Mouse (Mus musculus) retina, postnatal 7 days (tissue): ENCODE results near the gene Slc25a48.
A peak's percentile ranks its signal among the peaks of the same experiment; 100 is the strongest.

Experiments used
- DNase-seq: peaks from one replicate; pipeline ENCODE4 v3.0.0-alpha.2; 2012; ENCODE audit warnings: low read depth, low spot score

Gene Slc25a48

DNA sequence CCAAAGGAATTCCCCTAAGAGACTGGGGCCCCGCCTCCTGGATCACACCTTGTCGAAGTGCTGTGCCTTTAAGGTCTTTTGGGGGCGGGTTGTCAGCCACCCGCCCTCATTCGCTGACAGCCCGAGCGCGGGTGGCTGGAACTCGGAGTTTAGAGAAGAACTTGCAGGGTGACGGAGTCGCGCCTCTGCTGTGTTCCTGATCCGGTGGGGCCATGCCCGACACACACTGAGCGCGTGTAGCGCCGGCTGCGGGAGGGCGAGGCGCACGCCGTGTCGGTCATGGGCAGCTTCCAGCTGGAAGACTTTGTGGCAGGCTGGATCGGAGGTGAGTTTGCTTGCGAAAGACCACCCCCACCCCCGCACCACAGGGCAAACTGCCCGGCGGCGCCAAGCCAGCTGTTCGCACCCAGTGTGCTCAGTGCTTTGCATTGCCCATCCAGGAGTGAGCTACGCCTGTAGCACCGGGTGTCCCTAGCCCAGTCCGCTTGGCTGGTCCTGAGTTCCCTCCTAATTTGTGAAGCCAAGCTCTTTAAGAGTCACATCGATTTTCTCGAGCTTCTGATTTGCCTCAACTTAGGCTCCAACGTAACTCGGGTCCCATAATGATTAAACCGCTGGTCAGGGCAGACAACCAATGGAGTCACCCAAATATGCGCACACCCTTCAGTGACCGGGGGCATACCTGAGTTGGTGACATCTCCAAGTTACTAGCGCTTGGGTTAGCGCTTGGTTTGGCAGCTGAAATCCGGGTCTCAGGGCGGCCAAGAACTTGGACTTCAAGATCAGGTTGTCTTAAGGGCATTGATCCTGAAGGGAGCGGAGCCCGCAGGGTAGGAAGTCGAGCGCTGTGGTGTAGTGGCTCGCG is at the start of gene Slc25a48:
TSS of gene Slc25a48 (plus strand) at position 145 of the 865 bp plus-strand sequence.
- DNase-seq = no peak

DNA sequence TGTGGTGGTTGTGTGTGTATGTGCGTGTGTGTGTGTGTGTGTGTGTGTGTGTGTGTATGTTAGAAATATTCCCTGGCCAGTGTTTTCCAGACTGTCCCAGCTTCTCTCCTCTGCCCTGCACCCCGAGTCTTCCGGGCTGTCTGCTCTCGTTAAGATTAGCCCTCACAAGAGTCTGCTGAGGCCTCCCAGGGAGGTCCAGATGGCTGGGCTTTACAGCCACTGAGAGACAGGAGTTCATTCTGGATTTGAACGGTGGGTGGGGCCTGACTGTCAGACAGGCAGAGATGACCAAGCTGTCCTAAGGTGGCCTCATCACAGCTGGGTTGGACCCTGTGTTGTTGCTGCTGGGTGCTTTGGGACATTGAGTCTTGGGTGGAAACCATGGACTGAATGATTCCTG is 40.6 kb upstream of the Slc25a48 start:
- peak; percentile 39 for DNase-seq

DNA sequence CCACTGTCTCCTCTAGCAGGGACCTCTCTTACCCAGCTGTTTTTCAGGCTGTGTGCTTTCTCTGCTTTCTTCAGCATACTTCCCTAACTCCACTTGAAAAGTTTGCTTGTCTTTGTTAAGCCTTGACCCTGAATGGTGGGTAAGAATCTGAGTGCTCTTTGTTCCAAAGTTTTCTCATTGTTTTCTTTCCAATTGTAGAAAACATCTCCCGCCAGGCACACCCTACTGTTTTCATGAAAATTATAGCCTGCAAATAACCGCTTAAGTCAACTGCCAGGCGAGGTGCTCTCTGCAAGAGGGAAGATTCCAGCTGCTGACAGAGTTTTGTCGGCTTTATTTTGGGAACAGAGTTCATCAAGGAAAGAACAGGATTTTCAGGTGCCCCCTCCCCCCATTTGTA is 37.0 kb upstream of the Slc25a48 start:
- DNase-seq = no peak

DNA sequence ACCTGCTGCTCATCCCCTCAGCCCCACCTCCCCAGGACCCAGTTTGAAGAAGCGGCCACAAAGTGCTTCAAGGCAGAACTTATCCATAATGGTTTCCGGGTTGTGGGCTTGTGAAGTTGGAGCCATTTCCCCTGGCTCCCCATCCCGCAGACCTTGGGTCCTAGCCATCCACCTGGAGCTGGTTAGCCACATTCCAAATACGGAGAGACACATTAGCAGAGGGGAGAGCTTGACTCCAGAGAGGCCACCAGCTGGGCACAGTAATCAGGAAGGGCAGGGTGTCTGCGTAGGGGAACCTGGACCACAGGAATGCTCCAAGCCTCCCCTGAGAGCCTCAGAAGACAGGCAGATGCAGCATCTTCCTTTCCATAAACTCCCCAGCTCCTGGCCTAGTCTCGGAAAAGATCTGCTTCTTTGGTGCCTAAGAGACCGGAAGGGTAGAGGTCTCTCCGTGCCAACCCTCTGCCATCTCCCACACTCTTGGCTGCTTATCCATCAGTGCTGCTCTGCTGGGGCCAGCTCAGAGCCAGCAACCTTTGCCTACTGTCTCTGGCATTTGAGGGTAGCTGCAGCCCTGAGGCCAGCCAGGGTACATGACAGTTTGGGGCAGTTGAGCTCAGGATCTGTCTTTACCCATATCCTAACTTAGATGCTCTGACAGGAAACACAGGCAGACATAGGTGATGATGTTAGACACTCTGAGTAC is 34.6 kb upstream of the Slc25a48 start:
- no peak for DNase-seq

DNA sequence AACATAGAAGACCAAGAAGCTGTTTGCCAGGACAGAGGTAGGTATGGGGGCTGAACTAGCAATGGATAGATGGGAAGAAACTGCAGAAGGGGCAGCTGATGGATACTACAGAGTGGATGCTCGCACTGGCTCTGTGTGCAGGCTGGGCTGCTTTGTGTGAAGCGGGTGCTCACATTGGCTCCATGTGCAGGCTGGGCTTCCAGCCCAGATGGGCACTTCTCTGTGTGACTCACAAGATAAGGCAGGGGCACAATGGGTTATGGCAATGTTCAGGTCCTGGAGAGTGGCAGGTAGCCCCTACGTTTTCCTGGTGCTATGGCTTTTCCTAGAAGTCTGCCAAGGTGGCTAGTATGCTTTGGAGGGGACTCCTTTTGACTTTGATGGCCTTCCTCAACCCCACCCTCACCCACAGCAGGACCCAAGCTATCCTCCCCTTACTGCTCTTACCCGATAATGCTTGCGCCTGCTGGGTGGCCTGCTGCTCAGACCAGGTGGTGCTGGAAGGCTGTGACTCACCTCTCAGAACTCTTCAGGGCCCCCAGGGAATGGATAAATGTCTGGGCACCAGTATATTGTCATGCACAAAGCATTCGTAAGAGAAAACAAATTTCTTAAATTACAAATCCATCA is 33.5 kb upstream of the Slc25a48 start:
- DNase-seq = no peak

DNA sequence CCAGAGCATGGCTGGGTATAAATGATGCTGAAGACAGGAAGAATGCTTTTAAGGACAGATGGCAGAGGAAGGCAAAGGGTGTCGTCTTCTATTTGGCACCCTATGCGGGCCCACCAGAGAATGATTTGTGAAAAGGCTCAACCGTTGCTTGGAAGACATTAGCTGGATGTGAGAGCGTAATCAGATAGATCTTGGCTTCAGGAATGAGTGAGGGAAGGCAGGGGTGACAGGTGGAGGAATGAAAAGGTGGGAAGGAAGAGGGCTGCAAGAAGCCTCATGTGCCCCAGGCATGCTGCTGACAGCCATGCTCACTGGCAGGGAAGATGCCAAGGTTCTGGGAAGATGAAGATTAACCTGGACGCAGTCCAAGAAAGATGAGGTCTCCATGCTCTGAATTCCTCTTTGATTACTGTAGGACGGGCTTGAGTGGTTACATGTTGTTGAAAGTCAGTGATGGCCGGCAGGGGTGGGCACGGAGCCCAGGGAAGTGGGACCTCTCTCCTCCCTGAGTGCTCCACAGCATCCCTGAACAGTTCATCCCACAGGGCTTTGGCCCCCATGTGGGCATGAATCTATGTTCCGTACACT is 25.8 kb upstream of the Slc25a48 start:
- DNase-seq = no peak

DNA sequence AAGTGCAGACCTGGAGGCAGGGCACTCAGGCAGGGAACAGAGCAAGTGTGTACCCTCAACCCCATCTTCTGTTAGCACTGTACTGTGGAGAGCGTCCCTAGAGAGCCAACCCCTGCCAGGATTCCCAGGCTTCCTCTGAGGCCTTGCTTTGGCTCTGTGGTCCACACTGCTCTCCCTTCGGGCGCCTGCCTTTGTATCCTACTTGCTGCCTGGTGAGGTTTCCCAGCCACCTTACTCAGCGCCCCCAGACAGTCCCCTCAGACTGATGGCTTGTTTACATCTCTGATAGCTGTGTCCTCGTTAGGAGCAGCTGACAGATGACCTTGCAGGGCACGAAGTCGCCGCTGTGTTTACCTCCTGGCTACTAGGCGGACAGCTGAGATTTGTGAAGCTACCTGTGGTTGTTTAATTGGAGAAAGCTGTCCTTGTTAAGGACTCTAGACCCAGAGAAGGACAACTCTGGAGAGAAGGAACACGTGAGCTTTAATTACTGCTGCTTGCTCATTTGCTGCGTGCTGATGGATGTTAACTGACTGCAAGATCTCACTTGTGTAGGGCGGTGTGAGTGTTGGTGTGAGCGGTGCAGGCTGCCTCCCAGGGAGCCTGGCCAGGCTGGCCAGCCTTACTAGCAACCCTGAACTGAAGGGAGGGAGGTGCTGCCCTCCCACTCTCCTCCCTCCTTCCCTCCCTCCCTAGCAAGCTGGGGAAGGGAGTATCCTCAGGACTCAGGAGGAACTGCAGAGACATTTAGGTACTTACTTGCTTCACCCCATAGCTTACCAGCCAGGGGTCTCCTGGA is 19.3 kb upstream of the Slc25a48 start:
- DNase-seq = no peak

DNA sequence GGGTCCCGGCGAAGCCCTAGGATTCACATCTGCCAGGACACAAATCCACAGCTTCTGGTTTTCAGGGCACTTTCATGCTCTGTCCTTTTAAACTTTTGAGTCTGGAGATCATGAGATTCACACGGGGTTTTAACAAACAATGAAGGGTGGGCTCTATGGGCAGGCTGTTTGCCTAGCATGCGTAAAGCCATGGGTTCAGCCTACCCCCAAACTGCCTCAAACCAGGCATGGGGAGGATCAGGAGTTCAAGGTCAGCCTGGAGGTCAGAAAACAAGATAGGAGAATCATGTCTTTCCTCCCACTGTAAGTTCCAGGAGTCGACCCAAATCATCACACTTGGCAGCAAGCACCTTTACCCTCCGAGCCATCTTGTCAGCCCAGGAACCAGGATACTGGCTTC is 18.6 kb upstream of the Slc25a48 start:
- no peak for DNase-seq

DNA sequence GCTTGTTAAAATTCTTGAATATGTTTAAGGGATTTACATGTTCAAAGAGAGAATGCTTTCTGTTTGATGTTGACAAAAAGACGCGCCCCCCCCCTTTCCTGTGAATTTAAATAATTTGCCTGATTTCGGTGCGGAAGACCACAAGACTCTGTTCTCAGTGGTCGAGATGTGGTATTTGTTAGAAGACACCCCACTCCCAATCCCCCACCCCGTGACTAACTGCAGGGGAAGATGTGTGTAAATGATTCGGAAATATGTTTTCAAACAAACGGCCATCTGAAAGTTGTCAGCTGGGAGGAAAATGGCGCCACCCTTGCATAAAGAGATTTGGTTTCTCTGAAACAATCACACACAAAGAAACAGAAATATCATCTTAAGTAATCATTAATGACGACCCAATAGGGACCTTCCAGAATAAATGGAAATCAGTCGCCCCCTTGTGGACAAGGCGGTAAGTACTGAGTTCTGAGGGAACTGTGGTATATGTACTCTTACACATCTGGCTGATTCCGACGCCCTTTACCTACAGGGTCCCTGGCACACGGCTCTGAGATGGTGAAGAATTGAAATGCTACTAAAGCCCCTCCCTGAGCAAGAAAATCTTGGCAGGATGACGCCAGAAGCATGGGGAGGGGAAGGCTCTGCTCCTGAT is 16.0 kb upstream of the Slc25a48 start:
- peak; percentile 56 for DNase-seq

DNA sequence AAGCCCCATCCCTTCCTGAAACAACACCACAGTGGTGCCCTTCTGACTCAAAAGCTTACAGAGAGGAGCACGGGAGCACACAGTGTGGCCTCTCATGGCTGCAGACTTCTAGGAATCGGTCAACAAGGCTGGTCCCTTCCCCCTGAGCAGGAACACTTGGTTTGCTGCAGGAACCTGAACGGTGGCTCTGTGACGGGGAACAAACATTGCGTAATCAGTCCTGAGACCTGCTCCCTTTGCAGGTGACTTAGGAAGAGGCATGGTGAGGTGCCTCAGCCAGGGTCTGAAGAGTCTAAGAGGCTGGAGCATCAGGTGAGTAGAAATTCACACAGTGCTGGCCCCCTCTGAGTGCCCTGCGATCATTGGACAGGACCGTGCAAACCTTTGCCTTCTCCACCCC is 12.2 kb upstream of the Slc25a48 start:
- DNase-seq = no peak

DNA sequence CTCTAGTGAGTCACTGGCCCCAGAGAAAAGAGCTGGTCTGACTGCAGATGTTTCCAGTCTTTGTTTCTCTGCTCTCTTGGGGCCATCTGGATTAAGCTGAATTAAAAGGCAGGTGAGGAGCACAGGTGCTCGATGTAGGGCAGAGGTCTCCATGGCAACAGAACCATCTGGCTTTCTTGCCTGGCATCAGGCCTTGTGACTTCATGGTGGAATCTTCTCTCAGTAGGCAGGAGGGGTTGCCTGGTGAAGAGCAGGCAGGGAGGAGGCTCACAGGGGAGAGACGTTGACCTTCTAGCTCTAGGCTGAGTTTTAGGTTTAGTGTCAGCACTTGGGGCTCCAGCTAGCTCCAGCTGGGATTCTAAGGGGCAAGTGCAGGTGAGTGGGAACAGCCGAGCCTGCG is 11.8 kb upstream of the Slc25a48 start, which contains the start of gene Gm3045:
TSS of gene Gm3045 (plus strand) at position 230 of the 400 bp plus-strand sequence.
- DNase-seq = no peak

DNA sequence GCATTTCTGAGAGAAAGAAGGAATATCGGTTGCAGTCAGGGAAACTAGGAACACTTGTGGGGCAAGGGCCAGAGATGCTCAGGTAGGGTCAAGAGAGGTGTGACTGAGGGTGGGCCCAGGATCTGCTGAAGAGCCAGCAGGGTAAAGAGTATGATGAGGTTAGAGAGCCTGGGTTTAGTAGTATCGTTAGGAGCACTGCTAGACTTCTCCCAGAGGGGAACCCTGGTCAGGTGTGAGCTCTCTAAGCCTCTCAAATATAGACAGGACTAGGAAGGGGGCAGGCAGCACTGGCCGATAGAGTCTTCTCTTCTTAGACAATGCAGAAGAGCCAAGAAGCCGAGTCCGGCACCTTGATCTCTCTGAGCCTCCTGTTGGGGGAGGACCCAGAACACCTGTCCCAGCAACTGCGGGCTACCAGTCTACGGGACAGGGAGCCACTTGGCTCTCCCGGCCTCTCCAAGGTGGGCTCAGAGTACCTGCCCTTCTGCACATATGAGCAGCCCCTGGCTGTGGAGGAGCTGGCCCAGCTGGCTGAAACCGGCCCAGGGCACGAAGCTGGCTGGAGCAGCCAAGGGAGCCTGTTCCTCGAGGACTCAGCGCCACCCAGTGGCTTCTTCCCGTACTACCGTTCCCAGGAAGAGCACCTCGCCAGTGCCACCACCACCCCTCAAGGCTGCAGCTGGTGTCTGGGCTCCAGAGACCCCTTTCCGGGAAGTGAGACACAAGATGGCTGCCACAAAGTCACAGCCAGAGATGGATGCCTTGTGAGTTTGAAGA is 9.2 kb upstream of the Slc25a48 start:
- peak; percentile 65 for DNase-seq

DNA sequence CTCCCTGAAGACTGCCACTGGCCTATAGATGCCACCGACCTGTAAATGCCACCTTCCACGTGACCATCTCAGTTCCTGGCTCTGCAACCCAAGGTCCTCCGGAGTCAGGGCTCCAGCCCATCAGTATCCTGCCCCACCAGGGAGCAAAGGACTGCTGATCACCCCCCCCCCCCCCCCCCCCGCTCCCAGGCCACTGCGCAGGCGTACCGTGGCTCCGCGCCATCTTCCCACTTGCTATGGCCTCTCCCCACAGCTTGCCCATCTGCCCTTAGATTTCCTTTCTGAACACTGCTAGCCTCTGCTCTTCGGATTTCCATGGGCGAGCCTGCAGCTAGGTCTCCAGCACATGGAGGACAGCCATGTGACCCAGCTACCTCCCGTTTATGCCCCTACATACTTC is 5.7 kb upstream of the Slc25a48 start:
- no peak for DNase-seq

DNA sequence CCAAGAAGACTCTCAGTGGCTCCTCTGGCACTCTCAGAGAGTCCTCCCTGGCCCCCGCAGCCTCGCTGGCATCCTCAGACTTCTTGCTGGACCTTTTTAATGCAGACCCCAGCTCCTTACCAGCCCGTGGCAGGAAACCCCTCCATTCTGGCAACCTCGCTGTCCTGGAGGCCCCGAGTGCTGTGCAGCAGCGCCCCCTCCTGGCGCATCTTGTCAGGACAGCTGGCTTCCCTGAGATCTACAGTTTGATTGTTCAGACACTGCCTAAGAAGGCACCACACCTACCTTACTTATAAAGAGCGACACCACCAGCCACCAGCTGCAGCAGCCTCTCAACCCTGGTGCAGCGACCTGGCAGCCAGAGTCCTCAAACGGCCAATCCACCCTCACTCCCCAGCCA is 4.7 kb upstream of the Slc25a48 start:
- peak; percentile 56 for DNase-seq

DNA sequence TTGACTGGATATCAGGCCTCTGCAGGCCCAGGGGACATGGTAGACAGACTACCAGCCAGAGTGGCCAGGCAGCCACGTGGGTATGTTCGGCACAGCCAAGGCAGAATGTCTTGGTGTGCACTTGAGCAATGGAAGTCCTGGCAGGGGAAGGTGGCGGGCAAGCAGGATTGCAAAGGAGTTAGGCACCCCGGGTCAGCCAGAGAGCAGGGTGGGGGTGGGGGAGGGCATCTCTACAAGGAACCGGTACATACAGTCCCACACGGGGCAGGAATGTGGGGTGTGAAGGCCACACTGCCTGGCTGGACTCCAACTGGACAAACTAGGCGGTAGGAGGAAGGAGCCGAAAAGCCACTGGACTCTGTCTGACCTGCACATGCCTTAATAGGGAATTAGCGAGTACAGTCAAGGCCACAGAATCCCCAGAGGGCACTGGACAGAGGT is 3.8 kb upstream of the Slc25a48 start:
- DNase-seq = no peak

DNA sequence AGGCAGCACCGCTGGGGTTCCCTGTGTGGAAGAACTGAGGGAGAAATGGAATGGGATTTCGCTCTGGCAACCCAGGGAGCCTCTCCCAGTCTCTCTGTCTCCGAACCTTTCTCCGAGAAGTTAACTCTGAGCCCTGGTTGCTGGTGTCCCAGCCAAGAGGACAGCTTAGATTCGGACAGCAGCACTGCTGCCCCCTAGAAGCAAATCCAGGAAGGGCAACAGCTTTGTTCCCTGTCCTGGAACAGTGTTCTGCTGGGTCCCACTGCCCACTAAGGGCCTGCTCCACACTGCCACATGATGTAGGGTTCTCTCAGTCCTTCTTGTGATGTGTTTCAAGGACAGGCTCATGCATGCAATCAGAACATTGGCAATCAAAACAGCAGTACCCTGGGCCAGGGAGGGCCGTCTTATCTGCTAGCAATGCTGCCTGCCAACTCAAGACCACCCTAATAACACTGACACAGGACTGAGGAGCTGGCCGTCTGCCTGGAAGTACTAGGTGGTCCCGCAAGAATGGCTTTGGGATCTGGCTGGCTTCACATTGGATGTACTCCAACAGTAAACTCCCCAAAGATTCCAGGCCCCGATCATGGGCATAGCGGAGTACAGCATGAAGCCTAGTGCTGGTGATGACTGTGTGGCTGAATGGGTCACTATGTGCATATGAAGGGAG is 2.4 kb upstream of the Slc25a48 start:
- no peak for DNase-seq

DNA sequence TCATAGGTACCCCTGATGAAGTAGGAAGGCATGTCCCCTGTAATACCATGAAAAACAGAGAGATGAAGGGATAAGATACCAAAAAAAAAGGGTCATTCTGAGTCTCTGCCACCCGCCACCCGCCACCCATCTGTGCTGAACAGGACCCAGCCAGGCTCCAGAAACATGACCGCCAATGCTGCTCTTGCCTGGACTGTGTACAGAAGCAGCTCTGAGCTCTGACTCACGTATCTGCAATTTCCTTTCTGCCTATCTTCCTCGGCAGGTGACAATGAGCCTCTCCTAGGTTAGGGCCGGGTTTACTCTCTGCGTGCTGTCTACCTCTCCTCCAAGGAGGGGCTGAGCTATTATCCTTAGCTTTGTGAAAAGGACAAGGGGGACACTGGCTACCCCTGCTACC is 5.3 kb downstream of the Slc25a48 start:
- no peak for DNase-seq

DNA sequence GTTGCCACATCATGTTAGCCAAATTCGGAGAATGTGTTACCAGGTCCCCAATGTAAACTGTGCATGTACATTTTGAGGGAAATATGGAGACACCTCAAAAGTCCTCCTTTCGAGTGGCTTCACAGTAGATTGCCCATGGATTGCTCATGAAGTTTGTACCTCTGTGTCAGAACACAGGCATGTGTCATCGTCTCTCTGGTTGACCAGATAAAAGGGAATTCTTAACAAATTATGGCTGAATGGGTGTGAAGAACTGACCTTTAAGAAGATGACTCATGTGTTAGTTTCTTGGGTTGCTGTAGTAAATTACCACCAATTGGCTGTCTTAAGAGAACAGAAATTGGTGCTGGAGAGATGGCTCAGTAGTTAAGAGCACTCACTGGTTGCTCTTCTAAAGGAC is 6.0 kb downstream of the Slc25a48 start:
- no peak for DNase-seq

DNA sequence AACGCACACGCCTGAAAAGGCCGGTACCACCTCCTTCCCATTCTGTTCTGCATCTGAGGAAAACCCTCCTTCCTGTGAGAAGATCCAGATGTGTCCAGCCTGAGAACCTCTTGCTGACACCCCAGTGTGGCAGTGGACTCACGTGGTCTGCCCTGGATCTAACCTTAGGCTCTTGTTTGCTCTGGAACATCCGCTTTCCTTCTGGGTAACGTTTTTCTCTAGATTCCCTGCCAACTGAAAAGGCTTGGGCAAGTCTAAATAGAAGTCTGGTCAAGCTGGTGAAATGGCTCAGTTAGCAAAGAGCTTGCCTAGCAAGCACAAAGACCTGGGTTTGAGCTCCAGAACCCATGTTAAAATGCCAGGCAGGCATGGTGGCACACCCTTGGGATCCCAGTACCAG is 6.8 kb downstream of the Slc25a48 start:
- no peak for DNase-seq
